Mouse (Mus musculus) intestine, postnatal 0 days (tissue): Measurements from ENCODE around the gene Mcrip1. TPM values are rescaled to one million over a fixed set of nuclear protein-coding genes. Genes with fewer than 3 reads are reported as not detected.
A peak's percentile ranks its signal among the peaks of the same experiment; 100 is the strongest.
"Not testable (repeated sequence)": the region's sequence is repeated elsewhere in the genome, so short reads cannot be mapped to it uniquely, and the experiment has no call there.

Source experiments
- ATAC-seq: fragments of 200-750 bp; cut with Nextera tagmentation; 2 replicates; pipeline ENCODE4 v1.8.0; 2017; ENCODE audit warnings: mild to moderate bottlenecking, moderate TSS enrichment, moderate library complexity
- H3K27ac ChIP-seq: fragments of 300-500 bp; sonication (generic); 2 replicates; pipeline ENCODE4 v1.5.1; 2014; ENCODE audit warnings: mild to moderate bottlenecking, low read depth, low read length, moderate library complexity
- H3K27me3 ChIP-seq: fragments of 300-500 bp; sonication (generic); replicated peaks from 2 replicates; pipeline ENCODE4 v1.6.1; 2014; ENCODE audit warnings: low read length, mixed read lengths; ENCODE audit not compliant: control insufficient read depth, insufficient read depth
- H3K36me3 ChIP-seq: fragments of 300-500 bp; sonication (generic); 2 replicates; pipeline ENCODE4 v1.6.1; 2014; ENCODE audit warnings: mild to moderate bottlenecking, moderate library complexity; ENCODE audit not compliant: control insufficient read depth, insufficient read depth
- H3K4me1 ChIP-seq: fragments of 300-500 bp; sonication (generic); replicated peaks from 2 replicates; pipeline ENCODE4 v1.6.1; 2014; ENCODE audit warnings: antibody characterized with exemption, low read length, mixed read lengths; ENCODE audit not compliant: control insufficient read depth, insufficient read depth
- H3K4me2 ChIP-seq: fragments of 300-500 bp; sonication (generic); replicated peaks from 2 replicates; pipeline ENCODE4 v1.6.1; 2014; ENCODE audit warnings: low read depth, mild to moderate bottlenecking, moderate library complexity
- H3K4me3 ChIP-seq: fragments of 300-500 bp; sonication (generic); 2 replicates; pipeline ENCODE4 v1.5.1; 2014; ENCODE audit warnings: low read depth, low read length
- H3K9ac ChIP-seq: fragments of 300-500 bp; sonication (generic); 2 replicates; pipeline ENCODE4 v1.6.1; 2014; ENCODE audit warnings: mild to moderate bottlenecking, low read depth, low read length
- H3K9me3 ChIP-seq: fragments of 300-500 bp; sonication (generic); 2 replicates; pipeline ENCODE4 v1.6.1; 2016; ENCODE audit warnings: mixed run types; ENCODE audit not compliant: control insufficient read depth
- CTCF ChIP-seq: sonication (generic); IDR thresholded peaks from 2 replicates; pipeline ENCODE4 v1.5.1; 2016; ENCODE audit warnings: low read depth, mild to moderate bottlenecking, control low read depth, antibody characterized with exemption, moderate library complexity
- WGBS: fragments of 180-500 bp; shearing (Covaris S2); extraction: QIAGEN DNeasy Blood & Tissue Kit; methylation state at CpG from one replicate; pipeline ENCODE4 v1.1.7; 2014; 5-methylcytosine and 5-hydroxymethylcytosine counted together
- polyA plus RNA-seq: library from polyadenylated mRNA; unstranded; fragments of >200 nt; fragmentation: Nextera tagmentation; extraction: Ambion mirVana; gene quantifications from 2 replicates; pipeline ENCODE4 v1.2.1, GENCODE M21; 2015

Gene Mcrip1
- polyA plus RNA-seq, 1 experiment from 2014 or later: 68.7 TPM

GRCm38 (mm10) chr11:120583937-120584336, 34.4 kb upstream of the Mcrip1 start:
- no peak for ATAC-seq
- Histone ChIP-seq H3K4me1 (0 out of 2 replicates have a peak, but pooled peaks cover 14% of the 10 kb centered on the region), H3K4me2 (no peak overlapping the region), H3K27me3 (no peaks in the 10 kb centered on the region), H3K9me3 (no peaks in the 10 kb centered on the region), H3K4me3 (no peak overlapping the region), H3K36me3 (peaks cover 36% of the 10 kb centered on the region), H3K27ac (no peak overlapping the region), H3K9ac (no peak overlapping the region)
- 0 out of 2 replicates have a peak, but pooled peaks have one; percentile 9 for TF ChIP-seq CTCF
- WGBS: 100% methylated on average over 1 of the region's 1 CpGs

GRCm38 (mm10) chr11:120582982-120583293, 33.4 kb upstream of the Mcrip1 start:
- H3K4me2 ChIP-seq, H3K27me3 ChIP-seq, H3K4me3 ChIP-seq, ATAC-seq, H3K9me3 ChIP-seq, H3K27ac ChIP-seq, H3K9ac ChIP-seq: not testable (repeated sequence)
- Histone ChIP-seq H3K36me3 (peaks cover 37% of the 10 kb centered on the region), H3K4me1 (0 out of 2 replicates have a peak, but pooled peaks cover 14% of the 10 kb centered on the region)
- 97% methylated on average over 2 of the region's 2 CpGs for WGBS

GRCm38 (mm10) chr11:120582268-120582981, 32.9 kb upstream of the Mcrip1 start:
- peak overlapping the region; percentile 100; the same call in 1 of the 2 replicates for H3K9ac ChIP-seq
- TF ChIP-seq CTCF: peak; percentile 72
- peaks cover 37% of the 10 kb centered on the region for H3K36me3 ChIP-seq
- H3K27me3 ChIP-seq: no peaks in the 10 kb centered on the region
- 70% methylated on average over 8 of the region's 8 CpGs for WGBS
- H3K9me3 ChIP-seq: no peaks in the 10 kb centered on the region
- H3K4me3 ChIP-seq: peak overlapping the region; percentile 85
- ATAC-seq: no peak
- 0 out of 2 replicates have a peak, but pooled peaks cover 14% of the 10 kb centered on the region for H3K4me1 ChIP-seq
- H3K27ac ChIP-seq: peak overlapping the region; percentile 99
- peak overlapping the region; percentile 86 for H3K4me2 ChIP-seq

- peak within 1 kb of the TSS; percentile 100 for H3K9ac ChIP-seq
- peak; percentile 46 for ATAC-seq
- H3K9me3 ChIP-seq: no peaks in the 10 kb centered on the region
- peak within 1 kb of the TSS; percentile 99 for H3K27ac ChIP-seq
- H3K4me2 ChIP-seq: peak within 1 kb of the TSS; percentile 86
- no peaks in the 10 kb centered on the region for H3K27me3 ChIP-seq
- H3K4me3 ChIP-seq: peak within 1 kb of the TSS; percentile 85
- TF ChIP-seq CTCF: peak; percentile 74
- WGBS: 3% methylated on average over 71 of the region's 75 CpGs
- peaks cover 34% of the 10 kb centered on the region for H3K36me3 ChIP-seq
- peaks cover 18% of the 10 kb centered on the region; the same call in 1 of the 2 replicates for H3K4me1 ChIP-seq
These were observed 32.2 kb upstream of the Mcrip1 start, which contains the start of gene Arhgdia for GRCm38 (mm10) chr11:120581490-120582267. Gene Arhgdia (minus strand): TSS chr11:120581624.

GRCm38 (mm10) chr11:120580871-120581331, 31.4 kb upstream of the Mcrip1 start:
- H3K4me3 ChIP-seq: peak overlapping the region; percentile 85
- H3K27ac ChIP-seq: peak overlapping the region; percentile 99
- peaks cover 22% of the 10 kb centered on the region; the same call in 1 of the 2 replicates for H3K4me1 ChIP-seq
- ATAC-seq: peak; percentile 36
- no peak for TF ChIP-seq CTCF
- peak overlapping the region; percentile 86 for H3K4me2 ChIP-seq
- no peaks in the 10 kb centered on the region for H3K27me3 ChIP-seq
- H3K9ac ChIP-seq: peak overlapping the region; percentile 100
- no peaks in the 10 kb centered on the region for H3K9me3 ChIP-seq
- peaks cover 34% of the 10 kb centered on the region for H3K36me3 ChIP-seq
- WGBS: 0% methylated on average over 28 of the region's 44 CpGs

- no peaks in the 10 kb centered on the region for H3K27me3 ChIP-seq
- H3K36me3 ChIP-seq: peaks cover 30% of the 10 kb centered on the region
- peak overlapping the region; percentile 85 for H3K4me3 ChIP-seq
- no peak for TF ChIP-seq CTCF
- H3K4me1 ChIP-seq: peaks cover 22% of the 10 kb centered on the region; the same call in 1 of the 2 replicates
- no peaks in the 10 kb centered on the region for H3K9me3 ChIP-seq
- ATAC-seq: no peak
- 40% methylated on average over 7 of the region's 7 CpGs for WGBS
- H3K9ac ChIP-seq: peak overlapping the region; percentile 100
- H3K4me2 ChIP-seq: peak overlapping the region; percentile 86
- peak overlapping the region; percentile 99 for H3K27ac ChIP-seq
These were observed 30.7 kb upstream of the Mcrip1 start for GRCm38 (mm10) chr11:120580190-120580589.
